Mouse (Mus musculus) common myeloid progenitor, adult 5-6 weeks (primary cell): ENCODE measurements at regions not wholly inside any gene's neighbourhood (a gene's known extent, or its start where the extent isn't known, plus 50 kb on each side); places are given as distances from the start of the nearest gene placed in this dataset.

Experiments
- ATAC-seq: replicated peaks from 2 replicates; pipeline ENCODE4 v1.8.0; 2016; ENCODE audit warnings: low read depth, mild to moderate bottlenecking, moderate TSS enrichment, inconsistent platforms; ENCODE audit not compliant: poor library complexity, severe bottlenecking

DNA sequence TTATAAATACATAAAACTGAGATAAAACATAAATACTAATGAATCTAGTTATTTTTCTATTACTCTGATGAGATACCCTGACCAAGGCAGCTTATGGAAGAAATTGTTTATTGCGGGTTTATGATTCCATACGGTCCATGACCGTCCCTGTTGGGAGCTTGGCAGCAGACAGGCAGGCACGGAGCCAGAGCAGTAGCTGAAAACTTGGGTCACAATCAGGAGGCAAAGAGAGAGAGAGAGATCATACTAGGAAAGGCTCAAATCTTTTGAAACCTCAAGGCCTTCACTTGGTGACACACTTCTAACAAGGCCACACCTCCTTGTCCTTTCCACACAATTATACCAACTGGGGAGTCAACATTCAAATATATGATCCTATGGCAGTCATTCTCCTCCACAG lies 166.7 kb upstream of the Mkln1 start:
- ATAC-seq, result no peak

DNA sequence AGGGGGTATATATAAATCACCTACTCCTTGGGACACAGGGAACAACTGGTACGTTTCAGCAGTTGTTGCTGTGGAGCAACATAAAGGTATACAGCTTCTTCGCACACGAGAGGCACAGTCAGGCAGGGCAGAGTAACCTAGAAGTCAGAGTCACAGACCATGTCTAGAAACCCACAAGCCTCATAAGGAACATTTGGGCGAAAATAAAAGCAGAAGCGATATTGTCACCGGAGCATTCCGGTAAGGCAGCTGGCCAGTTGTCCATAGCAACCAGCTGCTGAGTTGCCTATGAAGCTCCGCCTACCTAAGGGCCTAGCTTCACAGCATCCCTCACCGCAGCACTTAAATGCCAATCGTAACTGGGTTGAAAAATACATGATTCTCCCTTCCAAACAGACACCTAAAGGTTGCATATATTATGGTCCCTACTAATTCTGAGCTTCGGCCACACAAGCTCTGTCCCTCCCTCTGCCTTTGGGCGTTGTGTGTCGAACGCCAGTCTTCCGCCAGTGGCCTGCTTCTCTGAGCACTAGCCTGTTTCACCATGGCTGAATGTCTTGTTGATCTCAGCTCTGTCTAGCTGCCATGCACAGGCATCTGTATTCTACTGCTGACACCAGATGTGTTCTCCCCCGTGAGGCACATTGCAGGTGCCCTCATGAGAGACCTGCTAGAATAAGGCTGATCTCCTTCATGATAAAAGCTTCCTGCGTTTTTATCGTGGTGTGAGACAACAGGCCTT lies 165.1 kb upstream of the Mkln1 start:
- ATAC-seq, result peak; percentile 97

DNA sequence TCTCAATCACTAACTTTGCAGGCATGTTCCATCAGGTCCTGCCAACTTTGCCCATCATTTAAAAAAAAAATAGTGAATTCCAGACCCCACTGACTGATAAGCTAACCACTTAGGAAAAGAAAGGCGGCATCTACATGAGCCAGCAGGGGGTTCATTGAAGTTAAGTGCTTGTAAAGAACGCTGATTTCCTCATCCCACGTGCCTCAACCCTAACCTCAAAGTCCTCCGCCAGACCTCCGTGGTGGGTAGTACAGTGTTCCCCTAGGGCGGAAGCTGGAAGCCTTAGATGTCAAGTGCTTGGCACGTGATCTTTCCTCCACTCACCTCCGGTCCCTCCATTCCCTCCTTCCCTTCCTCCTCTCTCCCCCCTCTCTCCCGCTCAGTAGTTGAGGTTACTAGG lies 158.5 kb upstream of the Mkln1 start:
- ATAC-seq, result peak; percentile 95

DNA sequence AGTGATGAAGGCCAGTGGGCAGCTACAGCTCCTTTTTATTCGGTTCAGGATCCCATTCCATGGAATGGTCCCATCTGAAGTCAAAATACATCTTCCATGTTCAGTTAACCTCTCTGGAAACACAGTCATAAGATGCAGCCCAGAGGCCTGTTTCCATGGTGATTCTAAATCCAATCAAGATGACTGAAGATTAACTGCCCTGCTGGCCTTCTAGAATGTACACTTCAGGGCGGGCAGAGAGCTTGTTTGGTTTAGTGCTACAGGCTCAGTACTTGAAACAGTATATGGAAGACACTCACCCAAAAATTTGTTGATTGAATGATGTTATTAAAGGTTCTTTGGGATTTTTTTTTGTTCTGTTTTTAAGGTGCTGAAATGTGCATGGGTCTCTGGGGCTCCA lies 148.0 kb upstream of the Mkln1 start:
- no peak for ATAC-seq

DNA sequence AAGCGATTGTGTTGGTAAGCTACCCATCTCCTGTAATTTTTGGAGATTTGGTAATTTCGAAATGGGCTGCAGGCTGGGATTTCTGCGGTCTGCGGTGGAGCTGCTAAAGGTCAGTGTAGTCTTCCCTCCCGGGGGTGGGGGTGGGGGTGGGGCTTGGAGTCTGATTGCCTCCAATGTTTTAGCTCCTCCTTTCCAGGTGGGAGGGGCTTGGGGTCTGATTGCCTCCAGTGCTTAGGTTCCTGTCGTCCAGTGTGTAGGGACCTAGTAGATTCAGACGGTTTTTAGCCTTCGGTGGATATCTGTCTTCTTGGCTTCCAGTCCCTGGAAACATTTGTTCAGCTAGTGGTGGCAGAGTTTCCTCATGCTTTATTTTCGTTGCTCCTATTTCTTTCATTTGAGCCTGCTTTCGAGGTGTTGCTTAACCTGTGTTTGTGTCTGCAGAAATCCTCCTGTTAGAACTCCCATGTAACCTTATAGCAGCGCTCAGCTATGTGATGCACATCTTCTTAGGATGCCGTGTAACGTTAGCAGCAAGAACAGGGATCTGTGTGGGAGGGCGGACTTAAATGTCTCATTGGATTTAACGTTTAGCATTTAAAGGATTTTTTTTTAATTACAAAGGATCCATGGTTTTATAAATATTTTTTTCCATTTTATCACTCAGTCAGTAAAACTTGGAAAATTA lies 145.1 kb upstream of the Mkln1 start:
- peak; percentile 88 for ATAC-seq

DNA sequence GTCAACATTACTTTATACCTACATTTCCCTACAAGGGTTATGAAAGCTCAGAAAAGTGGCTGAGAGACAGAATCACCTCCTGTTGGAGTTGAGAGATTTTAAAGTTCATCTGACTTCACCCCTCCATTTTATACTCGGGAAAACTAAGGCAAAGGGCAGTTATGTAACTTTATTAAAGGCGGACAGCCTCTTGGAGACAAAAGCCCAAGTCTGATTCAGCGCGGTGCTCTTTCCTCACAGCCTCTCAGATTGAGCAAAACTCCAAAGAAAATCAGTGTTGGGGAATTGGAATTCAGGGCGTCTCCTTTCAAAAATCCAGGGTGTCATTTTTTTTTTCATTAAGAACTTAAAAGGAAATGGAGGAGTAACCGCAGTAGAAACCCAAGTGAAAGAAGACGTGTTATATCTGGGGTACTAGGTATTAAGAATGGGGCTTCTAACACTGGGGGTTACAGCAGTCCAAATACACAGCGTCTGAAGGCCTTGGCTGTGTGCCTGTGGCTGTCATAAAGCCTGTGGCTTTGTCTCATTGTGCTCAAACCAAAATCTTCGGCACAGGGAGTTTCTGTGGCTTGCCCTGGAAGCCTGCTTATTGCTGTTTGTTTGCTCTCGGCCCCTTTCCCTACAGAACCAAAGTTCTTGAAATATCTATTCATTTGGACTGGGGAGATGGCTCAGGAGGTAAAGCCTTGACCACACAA lies 137.7 kb upstream of the Mkln1 start:
- no peak for ATAC-seq

- no peak for ATAC-seq
Observed at GRCm38 (mm10) chr6:31261797-31262540, 136.6 kb upstream of the Mkln1 start.

GRCm38 (mm10) chr6:31262651-31263050 lies 135.9 kb upstream of the Mkln1 start:
- no peak for ATAC-seq

DNA sequence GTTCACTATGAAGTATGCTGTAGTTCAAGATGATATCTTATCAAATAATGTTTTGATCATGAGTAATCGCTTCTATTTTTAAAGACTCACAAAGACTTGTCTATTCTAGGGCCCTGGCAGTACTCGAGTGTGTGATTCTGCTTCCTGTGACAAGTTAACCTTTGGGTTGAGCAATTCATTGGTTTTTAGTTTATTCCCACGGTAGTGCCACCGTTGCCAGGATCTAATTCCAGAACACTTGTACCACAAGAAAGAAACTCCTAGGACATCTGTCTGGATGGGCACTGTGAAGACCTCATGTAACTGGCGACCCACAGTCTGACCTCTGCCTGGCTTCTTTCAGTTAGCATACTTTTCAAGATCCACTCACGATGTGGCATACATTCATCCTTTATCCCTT lies 134.7 kb upstream of the Mkln1 start:
- no peak for ATAC-seq

DNA sequence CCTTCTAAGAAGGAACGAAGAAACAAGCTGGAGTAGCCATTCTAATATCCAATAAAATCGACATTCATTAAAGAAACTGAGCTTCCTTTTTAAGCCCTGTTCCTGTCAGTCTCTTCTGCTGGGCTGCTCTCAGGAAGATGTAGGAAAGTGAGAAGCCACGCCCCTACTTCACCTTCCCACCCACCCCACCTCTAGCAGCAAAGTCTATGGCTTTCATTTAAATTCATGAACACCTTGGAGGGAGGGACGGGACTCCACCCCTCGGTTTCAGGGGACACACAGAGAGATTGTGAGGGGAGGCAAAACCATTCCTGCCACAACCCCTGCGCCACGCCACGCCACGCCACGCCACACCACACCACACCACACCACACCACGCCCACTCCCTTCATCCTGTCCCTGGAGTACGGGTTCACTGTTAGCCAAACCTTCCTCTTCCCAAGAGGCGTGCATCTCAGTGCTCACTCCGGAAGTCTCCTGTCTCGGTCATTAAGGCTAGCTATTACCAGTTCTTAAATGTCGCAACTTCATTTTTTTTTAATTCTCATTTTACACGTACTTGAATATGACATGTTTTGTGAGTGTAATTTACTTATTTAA lies 132.0 kb upstream of the Mkln1 start:
- no peak for ATAC-seq

DNA sequence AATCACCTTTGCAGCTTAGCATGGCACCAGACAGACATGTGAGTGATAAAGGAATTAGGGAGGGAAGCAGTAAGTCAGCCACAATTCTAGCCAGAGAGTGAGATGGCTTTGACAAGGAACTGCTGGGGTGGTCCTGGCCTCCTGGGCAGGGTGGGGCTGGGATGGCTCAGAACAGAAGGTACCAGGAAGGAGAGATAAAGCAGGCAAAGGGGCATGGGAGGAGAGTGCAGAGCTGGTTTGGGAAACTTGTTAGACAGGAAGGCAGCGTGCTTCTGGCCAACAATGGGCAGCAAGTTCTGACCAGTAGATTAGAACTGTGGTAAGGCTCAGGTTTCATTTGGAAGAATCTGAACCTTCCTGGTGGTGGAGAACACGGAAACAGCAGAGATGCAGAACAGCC lies 130.5 kb upstream of the Mkln1 start:
- ATAC-seq, result no peak

GRCm38 (mm10) chr6:31273816-31274215 lies 124.7 kb upstream of the Mkln1 start:
- ATAC-seq, result no peak

- no peak for ATAC-seq
Observed at GRCm38 (mm10) chr6:31274236-31274635, 124.3 kb upstream of the Mkln1 start.

- ATAC-seq, result no peak
Observed at GRCm38 (mm10) chr6:31277792-31278191, 120.7 kb upstream of the Mkln1 start.

DNA sequence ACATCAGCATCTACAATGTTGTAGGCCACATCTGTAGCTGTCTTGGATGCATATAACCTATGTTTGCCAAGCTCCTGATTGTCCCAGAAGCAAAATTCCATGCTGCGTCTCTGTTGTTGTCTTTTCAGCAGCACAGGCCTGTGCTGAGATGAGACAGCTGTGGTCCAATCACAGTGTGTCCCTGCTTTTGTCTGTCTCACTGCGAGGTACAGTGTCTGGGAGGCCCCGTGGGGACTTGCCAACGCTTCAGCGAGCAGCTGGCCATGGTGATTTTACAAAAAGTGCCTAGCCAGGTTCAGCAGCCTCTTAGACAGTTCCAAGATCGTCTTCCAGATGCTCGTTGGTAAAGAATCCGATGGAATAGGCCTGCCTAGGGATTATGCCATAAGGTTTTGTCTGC lies 114.6 kb upstream of the Mkln1 start:
- no peak for ATAC-seq

- ATAC-seq, result peak; percentile 91
Observed at GRCm38 (mm10) chr6:31284390-31284789, 114.1 kb upstream of the Mkln1 start.

GRCm38 (mm10) chr6:31285064-31285463 lies 113.5 kb upstream of the Mkln1 start:
- no peak for ATAC-seq

GRCm38 (mm10) chr6:31285981-31286737 lies 112.4 kb upstream of the Mkln1 start:
- ATAC-seq, result no peak

DNA sequence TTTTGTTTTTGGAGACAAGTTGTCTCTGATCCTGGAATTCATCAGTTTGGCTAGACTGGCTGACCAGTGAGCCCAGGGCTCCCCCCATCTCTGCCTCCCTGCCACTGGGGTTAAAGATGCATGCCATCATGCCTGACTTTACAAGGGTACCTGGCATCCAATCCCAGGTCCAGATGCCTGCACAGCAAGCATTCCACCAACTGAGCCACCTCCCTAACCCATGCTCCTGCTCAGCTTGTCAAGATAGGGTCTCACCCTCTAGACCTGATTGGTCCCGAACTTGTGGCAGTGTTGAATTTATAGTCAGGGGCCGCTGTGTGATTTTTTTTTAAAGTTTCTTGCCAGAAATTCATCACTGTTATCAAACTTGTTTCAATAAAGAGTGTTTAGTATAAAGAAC lies 111.4 kb upstream of the Mkln1 start:
- ATAC-seq, result no peak

DNA sequence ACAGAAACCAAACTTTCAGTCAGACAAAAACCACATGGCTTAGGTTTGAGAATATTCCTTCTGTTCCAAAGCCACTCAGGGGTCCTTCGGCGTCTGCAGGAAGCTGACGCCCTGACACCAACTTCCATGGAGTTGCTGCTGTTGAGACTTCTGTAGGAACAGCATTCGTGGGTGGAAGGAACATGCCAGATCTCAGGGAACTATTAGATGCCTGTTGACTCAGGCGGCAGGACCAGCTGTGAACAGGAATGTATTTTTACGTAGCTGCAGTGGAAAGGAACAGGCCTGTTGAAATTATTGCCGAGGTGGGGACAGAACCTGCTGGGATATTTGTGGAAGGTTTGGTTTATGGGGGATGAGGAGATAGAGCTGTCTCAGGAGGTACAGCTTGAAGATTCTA lies 110.8 kb upstream of the Mkln1 start:
- ATAC-seq, result no peak
